Mouse (Mus musculus) stomach, embryonic 15.5 days (tissue): ENCODE measurements around the gene Ccdc121. TPM values are rescaled to one million over a fixed set of nuclear protein-coding genes. Genes with fewer than 3 reads are reported as not detected.
"Not testable (repeated sequence)": the region's sequence is repeated elsewhere in the genome, so short reads cannot be mapped to it uniquely, and the experiment has no call there.

Source experiments
- ATAC-seq: fragments of 200-750 bp; cut with Nextera tagmentation; 2 replicates; pipeline ENCODE4 v1.8.0; 2017; ENCODE audit warnings: low read depth, moderate number of reproducible peaks, moderate TSS enrichment; ENCODE audit not compliant: insufficient read depth, low FRiP score
- H3K27ac ChIP-seq: fragments of 300-500 bp; sonication (generic); 2 replicates; pipeline ENCODE4 v1.5.1; 2015; ENCODE audit warnings: mild to moderate bottlenecking, inconsistent platforms
- H3K27me3 ChIP-seq: fragments of 300-500 bp; sonication (generic); replicated peaks from 2 replicates; pipeline ENCODE4 v1.6.1; 2015; ENCODE audit warnings: inconsistent platforms
- H3K36me3 ChIP-seq: fragments of 300-500 bp; sonication (generic); 2 replicates; pipeline ENCODE4 v1.6.1; 2015; ENCODE audit warnings: inconsistent platforms
- H3K4me1 ChIP-seq: fragments of 300-500 bp; sonication (generic); 2 replicates; pipeline ENCODE4 v1.6.1; 2015; ENCODE audit warnings: inconsistent platforms
- H3K4me2 ChIP-seq: fragments of 300-500 bp; sonication (generic); 2 replicates; pipeline ENCODE4 v1.6.1; 2015; ENCODE audit warnings: mild to moderate bottlenecking, inconsistent platforms
- H3K4me3 ChIP-seq: fragments of 300-500 bp; sonication (generic); replicated peaks from 2 replicates; pipeline ENCODE4 v1.5.1; 2015; ENCODE audit warnings: inconsistent platforms
- H3K9ac ChIP-seq: fragments of 300-500 bp; sonication (generic); 2 replicates; pipeline ENCODE4 v1.6.1; 2015; ENCODE audit warnings: inconsistent platforms
- H3K9me3 ChIP-seq: fragments of 300-500 bp; sonication (generic); 2 replicates; pipeline ENCODE4 v1.6.1; 2016; ENCODE audit warnings: inconsistent platforms
- WGBS: fragments of 180-500 bp; shearing (Covaris S2); methylation state at CpG from one replicate; pipeline ENCODE4 v1.1.7; 2015; 5-methylcytosine and 5-hydroxymethylcytosine counted together
- polyA plus RNA-seq: library from polyadenylated mRNA; unstranded; fragments of >200 nt; fragmentation: Nextera tagmentation; extraction: Ambion mirVana; gene quantifications from 2 replicates; pipeline ENCODE4 v1.2.1, GENCODE M21; 2015

Ccdc121 gene
- polyA plus RNA-seq, 1 experiment from 2014 or later, result not detected

DNA sequence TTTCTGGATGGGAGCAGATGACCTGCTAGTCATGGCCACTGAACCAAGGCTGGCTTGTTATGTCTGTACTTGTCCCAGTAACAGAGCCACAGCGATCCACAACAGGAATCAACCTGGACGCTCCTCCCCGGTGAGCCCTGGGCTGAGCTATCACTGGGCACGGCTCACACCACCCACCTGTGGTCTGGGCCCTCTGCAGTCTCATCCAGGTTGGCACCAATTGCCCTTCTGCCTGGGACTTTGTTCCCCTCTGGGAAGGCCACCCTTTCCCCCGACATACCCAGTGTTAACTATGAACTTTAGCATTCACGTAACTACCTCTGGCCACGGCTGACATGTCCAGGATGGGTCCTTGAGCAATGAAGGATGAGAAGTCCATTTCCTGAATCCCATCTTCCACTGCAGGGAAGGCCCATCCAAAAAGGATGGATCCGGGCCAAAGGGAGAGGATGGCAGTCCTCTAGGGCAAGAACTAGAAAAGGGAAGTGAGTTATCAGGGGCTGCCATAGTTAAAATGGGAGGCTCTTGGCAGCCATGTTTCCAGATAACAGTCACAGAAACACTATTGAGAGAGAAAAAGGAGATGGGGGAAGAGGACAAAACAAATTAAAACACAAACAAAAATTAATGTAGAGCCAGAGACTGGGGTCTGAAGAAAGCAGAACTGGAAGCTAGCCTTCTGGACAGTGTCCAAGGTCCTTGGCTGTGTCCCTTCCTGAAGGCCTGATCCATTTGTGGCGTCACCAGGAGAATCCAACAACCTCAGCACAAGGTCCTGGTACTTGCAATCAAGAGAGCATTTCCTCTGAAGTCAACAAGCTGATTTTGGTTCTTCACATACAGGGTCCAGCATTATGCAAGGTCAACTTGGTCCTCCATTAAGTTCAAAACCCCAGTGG is 26.6 kb upstream of the Ccdc121 start:
- no peak overlapping the region for H3K9ac ChIP-seq
- ATAC-seq, result no peak
- no peak overlapping the region for H3K4me3 ChIP-seq
- no peaks in the 10 kb centered on the region for H3K36me3 ChIP-seq
- no peaks in the 10 kb centered on the region for H3K27me3 ChIP-seq
- H3K27ac ChIP-seq, result no peak overlapping the region
- WGBS, result 89% methylated on average over 9 of the region's 9 CpGs
- peaks cover 18% of the 10 kb centered on the region; the same call in 1 of the 2 replicates for H3K4me1 ChIP-seq
- no peaks in the 10 kb centered on the region for H3K9me3 ChIP-seq
- H3K4me2 ChIP-seq, result no peak overlapping the region

DNA sequence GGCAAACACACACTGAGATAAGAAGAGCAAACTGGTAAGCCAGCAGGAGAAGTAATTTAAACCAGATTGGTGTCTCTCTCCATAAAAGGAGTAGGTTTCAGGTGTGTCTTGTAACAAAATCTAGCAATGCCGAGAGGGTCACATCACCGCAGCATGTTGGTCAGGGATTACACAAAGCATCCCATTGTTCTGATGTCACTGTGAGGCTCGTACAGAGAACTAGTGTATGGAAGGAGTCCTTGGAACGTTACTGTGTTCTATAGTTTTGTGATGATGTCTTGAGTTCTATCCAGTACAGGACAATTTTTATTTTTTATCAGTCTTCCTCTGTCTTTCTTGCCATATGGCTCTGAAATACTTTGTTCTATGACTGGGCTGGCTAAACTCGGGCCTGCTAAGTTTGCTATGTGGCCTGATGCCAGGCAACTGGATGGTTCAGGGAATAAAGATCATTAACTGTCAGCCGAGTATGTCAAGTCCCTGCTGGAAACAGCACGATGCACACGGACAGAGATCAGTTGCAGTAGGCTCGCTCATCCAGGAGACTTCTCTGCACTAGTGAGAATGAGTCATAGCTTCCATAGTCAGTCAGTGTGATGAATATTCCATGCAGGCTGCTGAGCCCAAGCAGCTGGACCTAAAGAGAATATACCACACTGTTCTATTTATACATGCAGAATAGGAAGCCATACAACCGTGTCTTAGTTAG is 24.1 kb upstream of the Ccdc121 start:
- 22% methylated on average over 10 of the region's 10 CpGs for WGBS
- no peak overlapping the region for H3K9ac ChIP-seq
- peak; percentile 68; the same call in 1 of the 2 replicates for ATAC-seq
- peak overlapping the region; percentile 59 for H3K27ac ChIP-seq
- H3K9me3 ChIP-seq, result no peaks in the 10 kb centered on the region
- no peaks in the 10 kb centered on the region for H3K27me3 ChIP-seq
- H3K4me3 ChIP-seq, result no peak overlapping the region
- no peak overlapping the region for H3K4me2 ChIP-seq
- H3K4me1 ChIP-seq, result peaks cover 15% of the 10 kb centered on the region; the same call in 1 of the 2 replicates
- H3K36me3 ChIP-seq, result no peaks in the 10 kb centered on the region

DNA sequence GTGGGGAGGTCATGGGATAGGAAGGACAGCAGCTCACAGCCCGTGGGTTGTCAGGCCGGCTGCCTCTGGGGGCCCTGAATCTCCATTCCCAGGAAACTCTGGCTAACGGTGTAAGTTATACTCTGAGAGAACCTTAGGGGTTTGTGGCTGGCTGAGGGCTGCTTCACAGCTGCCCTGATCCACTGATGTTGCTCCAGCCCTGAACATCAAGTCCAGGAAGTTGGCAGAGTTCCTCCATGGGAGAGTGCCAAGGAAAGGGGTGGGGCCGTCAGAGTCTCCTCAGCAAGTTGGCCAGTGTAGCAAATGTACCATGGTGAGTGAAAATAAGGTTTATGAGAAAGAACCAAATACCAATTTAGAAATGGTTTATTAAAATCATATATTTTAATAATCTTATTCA is 18.1 kb upstream of the Ccdc121 start:
- H3K4me3 ChIP-seq, result no peak overlapping the region
- H3K4me1 ChIP-seq, result peaks cover 8% of the 10 kb centered on the region; the same call in 1 of the 2 replicates
- H3K27ac ChIP-seq, result peak overlapping the region; percentile 31; the same call in 1 of the 2 replicates
- H3K4me2 ChIP-seq, result no peak overlapping the region
- H3K27me3 ChIP-seq, result no peaks in the 10 kb centered on the region
- WGBS, result 38% methylated on average over 4 of the region's 4 CpGs
- no peaks in the 10 kb centered on the region for H3K9me3 ChIP-seq
- peak; percentile 32; the same call in 1 of the 2 replicates for ATAC-seq
- no peak overlapping the region for H3K9ac ChIP-seq
- no peaks in the 10 kb centered on the region for H3K36me3 ChIP-seq

DNA sequence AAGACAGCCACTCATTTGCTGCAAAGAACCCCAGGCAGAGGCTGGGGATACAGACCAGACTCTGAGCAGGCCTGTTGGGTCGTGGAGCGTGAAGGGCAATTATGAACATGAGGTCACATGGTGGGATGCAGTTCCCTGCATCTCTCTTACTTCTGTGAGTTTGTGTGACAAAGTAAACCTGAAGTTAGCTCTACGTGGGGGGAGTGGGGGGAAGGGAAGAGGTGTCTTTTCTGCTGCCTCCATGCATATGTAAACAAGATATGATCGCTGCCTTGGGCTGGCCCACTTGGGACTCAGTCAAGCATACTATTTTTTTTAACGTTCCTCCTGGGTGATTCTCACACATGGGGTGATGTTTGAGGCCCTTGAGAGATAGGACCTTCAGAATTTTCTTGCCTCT is 14.7 kb upstream of the Ccdc121 start:
- no peak overlapping the region for H3K9ac ChIP-seq
- peaks cover 7% of the 10 kb centered on the region; the same call in 1 of the 2 replicates for H3K4me1 ChIP-seq
- 42% methylated on average over 5 of the region's 5 CpGs for WGBS
- no peak overlapping the region for H3K27ac ChIP-seq
- no peak overlapping the region for H3K4me2 ChIP-seq
- H3K9me3 ChIP-seq, result no peaks in the 10 kb centered on the region
- H3K36me3 ChIP-seq, result no peaks in the 10 kb centered on the region
- H3K27me3 ChIP-seq, result no peaks in the 10 kb centered on the region
- no peak overlapping the region for H3K4me3 ChIP-seq
- ATAC-seq, result no peak

DNA sequence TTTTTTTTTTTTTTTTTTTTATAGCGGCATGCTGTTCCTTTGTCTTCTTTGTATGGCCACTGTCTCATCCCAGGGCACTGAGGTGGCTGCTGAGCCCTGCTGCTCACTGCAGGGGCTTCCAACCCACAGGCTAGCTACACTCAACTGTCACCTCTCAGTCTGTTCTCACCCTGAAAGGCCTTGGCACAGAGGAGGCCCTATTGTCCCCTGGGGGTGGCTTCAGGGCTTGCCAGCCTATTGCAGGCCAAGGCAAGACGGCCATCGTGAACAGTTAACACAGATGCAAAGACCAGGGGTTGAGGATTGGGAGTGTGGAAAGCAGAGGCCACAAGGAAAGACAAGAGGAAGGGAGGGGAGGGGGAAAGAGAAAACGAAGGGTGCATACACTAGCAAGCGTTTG is 12.6 kb upstream of the Ccdc121 start:
- no peak for ATAC-seq
- no peak overlapping the region for H3K9ac ChIP-seq
- no peaks in the 10 kb centered on the region for H3K9me3 ChIP-seq
- 70% methylated on average over 5 of the region's 5 CpGs for WGBS
- H3K4me1 ChIP-seq, result no peaks in the 10 kb centered on the region
- no peak overlapping the region for H3K4me2 ChIP-seq
- H3K27ac ChIP-seq, result no peak overlapping the region
- no peaks in the 10 kb centered on the region for H3K27me3 ChIP-seq
- H3K36me3 ChIP-seq, result no peaks in the 10 kb centered on the region
- no peak overlapping the region for H3K4me3 ChIP-seq

DNA sequence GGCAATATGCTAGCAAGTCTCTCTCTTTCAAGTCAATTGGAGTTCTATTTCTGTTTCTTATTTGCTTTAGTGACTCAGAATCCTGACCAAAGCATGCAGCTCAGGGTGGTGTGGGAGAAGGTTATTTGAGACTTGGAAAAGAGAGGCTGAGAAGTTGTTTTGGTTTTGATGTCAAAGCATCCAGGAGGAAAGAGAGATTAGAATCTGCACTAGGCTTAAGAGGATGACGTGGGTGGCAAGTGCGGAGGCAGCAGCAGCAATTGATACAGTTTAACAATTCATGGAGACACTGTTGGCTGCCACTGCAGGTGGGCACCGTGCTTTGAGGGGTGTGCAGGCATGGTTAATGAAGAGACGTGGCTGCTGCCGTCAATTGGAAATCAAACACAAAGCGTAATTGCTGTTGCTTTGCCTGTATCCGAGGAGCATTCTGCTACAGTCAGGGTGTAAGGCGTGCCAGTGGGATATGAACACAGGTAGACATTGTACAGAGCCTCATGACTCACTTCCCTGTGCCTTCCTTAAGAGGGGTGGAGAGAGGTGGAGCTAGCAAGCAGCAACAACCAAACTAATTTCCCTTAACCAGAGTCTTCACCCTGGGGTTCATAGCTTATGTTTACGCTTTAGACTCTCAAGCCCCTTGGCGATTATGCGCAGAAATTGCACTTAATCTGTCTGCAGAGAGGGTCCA is 10.3 kb upstream of the Ccdc121 start:
- Histone ChIP-seq H3K9me3 (no peaks in the 10 kb centered on the region), H3K4me3 (no peak overlapping the region), H3K4me2 (no peak overlapping the region), H3K4me1 (no peaks in the 10 kb centered on the region), H3K27me3 (no peaks in the 10 kb centered on the region), H3K9ac (no peak overlapping the region), H3K27ac (peak overlapping the region; percentile 9; the same call in 1 of the 2 replicates), H3K36me3 (no peaks in the 10 kb centered on the region)
- WGBS, result 59% methylated on average over 11 of the region's 11 CpGs
- 0 out of 2 replicates have a peak, but pooled peaks have one; percentile 50 for ATAC-seq

DNA sequence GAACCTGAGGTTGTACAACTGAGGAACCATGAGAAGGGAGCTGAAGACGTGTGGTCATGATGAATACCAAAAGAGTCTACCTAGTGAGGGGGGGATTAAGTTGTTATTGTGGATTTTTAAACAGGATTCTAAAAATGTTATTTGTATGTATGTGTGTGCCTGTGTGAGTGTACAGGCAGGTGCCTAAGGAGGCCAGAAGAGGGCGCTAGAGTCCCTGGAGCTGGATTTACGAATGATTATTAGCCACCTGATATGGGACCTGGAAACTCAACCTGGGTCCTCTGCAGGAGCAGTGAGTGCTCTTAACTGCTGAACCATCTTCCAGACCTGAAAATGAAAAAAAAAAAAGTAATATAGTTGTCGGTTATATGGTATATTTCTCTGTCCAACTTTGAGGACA is 7.9 kb upstream of the Ccdc121 start:
- no peak for ATAC-seq
- Histone ChIP-seq H3K27me3 (no peaks in the 10 kb centered on the region), H3K9ac (no peak overlapping the region), H3K4me2 (no peak overlapping the region), H3K27ac (no peak overlapping the region), H3K4me3 (no peak overlapping the region), H3K9me3 (no peaks in the 10 kb centered on the region), H3K36me3 (no peaks in the 10 kb centered on the region), H3K4me1 (no peaks in the 10 kb centered on the region)
- WGBS, result 76% methylated on average over 4 of the region's 4 CpGs

DNA sequence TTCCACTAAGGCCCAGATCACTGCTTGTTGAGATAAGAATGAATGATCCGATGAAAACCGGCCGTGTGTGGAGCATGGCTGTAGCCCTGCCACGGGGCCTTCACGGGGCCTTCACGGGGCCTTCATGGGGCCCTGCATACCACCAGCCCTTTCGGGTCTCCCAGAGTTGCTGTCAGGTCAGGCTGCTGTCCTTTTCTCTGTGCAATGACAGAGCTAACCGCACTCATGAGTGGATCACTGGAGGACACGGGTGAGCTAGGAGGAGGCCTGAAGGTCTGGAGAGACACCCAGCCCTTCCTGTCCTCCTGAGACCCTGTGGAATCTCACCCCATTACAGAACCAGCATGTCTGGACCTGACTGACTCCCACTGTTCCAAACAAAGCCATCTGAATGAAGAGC is 6.8 kb upstream of the Ccdc121 start:
- Histone ChIP-seq H3K4me3 (no peak overlapping the region), H3K27me3 (no peaks in the 10 kb centered on the region), H3K4me2 (no peak overlapping the region), H3K9ac (no peak overlapping the region), H3K27ac (no peak overlapping the region), H3K9me3 (no peaks in the 10 kb centered on the region), H3K4me1 (no peaks in the 10 kb centered on the region), H3K36me3 (no peaks in the 10 kb centered on the region)
- ATAC-seq, result no peak
- 91% methylated on average over 9 of the region's 9 CpGs for WGBS

DNA sequence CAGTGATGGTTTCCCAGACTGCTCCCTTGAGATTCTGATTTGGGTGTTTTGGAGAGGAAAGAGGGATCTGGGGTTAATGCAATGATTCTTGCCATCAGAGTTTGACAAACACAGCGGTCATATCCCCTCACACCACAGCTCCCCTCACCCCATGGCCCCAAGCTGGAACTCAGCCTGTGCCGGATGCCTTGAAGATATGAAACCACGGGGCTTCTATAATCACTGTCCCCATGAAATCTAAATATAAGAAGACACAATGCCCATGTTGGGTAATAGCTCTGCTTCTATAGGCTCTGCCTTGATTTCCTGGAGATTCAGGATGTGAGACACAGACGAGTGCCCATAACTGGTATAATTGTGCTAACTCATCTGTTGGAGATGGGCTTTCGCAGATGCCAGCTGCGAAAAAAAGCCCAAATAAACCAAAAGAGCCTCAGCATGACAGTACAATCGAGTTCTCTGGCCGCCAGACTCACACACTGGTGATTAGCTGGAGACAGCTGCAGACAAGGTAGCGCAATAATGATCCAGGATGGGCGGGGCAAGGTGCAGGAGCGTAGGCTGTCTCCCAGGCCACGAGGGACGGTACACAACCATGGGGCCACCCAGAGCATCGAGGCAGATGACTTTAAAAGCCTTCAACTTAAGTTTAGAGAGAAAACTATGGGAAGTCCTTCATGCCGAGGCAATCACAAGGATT is 1.3 kb upstream of the Ccdc121 start:
- H3K27me3 ChIP-seq, result no peaks in the 10 kb centered on the region
- 73% methylated on average over 15 of the region's 15 CpGs for WGBS
- no peaks in the 10 kb centered on the region for H3K4me1 ChIP-seq
- no peaks in the 10 kb centered on the region for H3K9me3 ChIP-seq
- no peak overlapping the region for H3K4me2 ChIP-seq
- H3K27ac ChIP-seq, result no peak overlapping the region
- no peak overlapping the region for H3K4me3 ChIP-seq
- no peaks in the 10 kb centered on the region for H3K36me3 ChIP-seq
- H3K9ac ChIP-seq, result no peak overlapping the region
- no peak for ATAC-seq

DNA sequence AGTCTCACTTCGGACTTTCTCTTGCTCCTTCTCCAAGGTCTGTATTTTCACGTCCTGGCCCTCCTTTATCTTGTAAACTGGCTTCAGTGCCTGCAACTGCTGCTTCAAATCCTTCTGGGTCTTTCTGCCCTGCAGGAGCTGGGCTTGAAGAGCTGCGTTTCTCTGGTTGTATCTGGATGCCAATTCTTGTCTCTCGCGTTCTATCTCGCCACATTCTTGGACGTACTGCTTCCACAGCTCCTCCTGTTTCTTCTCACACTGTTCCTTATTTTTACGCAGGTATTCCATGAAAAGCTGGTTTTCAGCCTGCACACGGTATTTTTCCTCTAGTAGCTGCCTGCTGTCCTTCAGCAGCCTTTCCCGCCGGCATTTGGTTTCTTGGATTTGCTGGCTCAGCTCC is 396 bp downstream of the Ccdc121 start:
- not testable (repeated sequence) for H3K36me3 ChIP-seq, H3K9me3 ChIP-seq, H3K27me3 ChIP-seq, H3K4me2 ChIP-seq, H3K4me3 ChIP-seq, H3K9ac ChIP-seq, H3K4me1 ChIP-seq, H3K27ac ChIP-seq, ATAC-seq
- 68% methylated on average over 11 of the region's 11 CpGs for WGBS

DNA sequence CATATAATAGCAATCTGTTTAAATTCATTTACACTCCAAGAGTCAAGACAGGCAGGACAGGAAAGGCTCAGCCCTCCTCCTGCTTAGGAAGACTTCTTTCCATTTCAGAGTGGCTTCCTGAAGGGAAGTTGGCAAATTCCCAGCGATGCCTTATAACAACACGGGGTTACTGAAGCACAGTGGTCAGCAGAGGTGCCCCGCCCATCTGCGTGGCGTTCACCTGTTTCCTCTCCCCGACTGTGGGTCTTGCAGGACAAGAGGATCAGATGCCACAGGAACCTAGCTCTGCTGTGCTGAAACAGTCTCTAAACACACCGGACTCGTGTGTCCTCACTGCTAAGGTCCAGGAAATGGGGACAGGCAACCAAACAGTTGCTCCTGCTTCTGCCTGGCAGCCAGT is 5.9 kb downstream of the Ccdc121 start:
- ATAC-seq, result no peak
- H3K27me3 ChIP-seq, result no peaks in the 10 kb centered on the region
- no peak overlapping the region for H3K9ac ChIP-seq
- H3K27ac ChIP-seq, result no peak overlapping the region
- H3K36me3 ChIP-seq, result no peaks in the 10 kb centered on the region
- WGBS, result 43% methylated on average over 8 of the region's 8 CpGs
- H3K9me3 ChIP-seq, result no peaks in the 10 kb centered on the region
- H3K4me3 ChIP-seq, result no peak overlapping the region
- no peak overlapping the region for H3K4me2 ChIP-seq
- 0 out of 2 replicates have a peak, but pooled peaks cover 3% of the 10 kb centered on the region for H3K4me1 ChIP-seq
